Mouse (Mus musculus) adrenal gland, adult 2 months (tissue): Measurements from ENCODE around the gene Pdcd2. TPM values are rescaled to one million over a fixed set of nuclear protein-coding genes. Genes with fewer than 3 reads are reported as not detected.

ENCODE experiments used
- DNase-seq: peaks from one replicate; pipeline ENCODE4 v3.0.0; 2021
- polyA plus RNA-seq: library from polyadenylated mRNA; depleted of rRNA; stranded (reverse); fragments of >200 nt; gene quantifications from 2 replicates; pipeline ENCODE4 v1.2.3, GENCODE M21; 2012; rRNA removed
- total RNA-seq, 2 experiments: library from RNA; stranded (reverse); gene quantifications; 2 replicates each; pipeline ENCODE4 v1.2.3; 2021

The Pdcd2 gene
- total and polyA plus RNA-seq, 3 experiments, result 26.4 to 48.7 (median 28.3) TPM

DNA sequence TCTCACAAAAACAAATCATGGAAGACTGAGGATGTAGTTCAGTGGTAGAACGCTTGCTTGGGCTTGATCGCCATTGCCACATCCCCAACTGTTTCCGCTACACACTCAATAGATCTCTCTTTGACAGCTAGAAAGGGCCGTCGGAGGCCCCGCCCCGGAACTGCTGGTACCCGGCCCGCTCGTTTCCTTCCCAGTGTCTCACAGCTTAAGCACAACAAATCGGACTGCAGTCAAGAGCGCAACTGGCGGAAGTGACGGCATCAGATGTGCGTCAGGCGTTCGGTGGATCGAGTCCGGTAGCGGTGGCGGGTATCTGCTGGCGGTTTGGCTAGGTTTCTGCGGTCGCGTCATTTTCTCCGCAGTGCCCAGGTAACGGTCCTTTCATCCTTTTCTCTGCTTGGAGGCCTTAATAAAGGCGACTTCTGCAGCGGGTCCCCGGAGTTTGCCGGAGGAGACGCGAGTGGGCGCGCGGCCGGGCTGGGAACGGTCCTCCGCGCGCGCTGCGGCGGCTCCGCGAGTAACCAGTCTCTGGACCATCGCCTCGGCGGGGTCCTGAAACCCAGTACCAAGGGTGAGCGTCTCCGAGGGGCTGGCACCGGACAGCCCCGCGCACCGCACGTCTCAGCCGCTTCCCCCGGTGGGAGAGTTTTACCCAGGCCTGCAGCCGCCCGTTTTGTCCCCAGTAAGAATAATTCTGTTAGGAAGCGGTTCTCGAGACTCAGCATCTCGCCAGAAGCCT, 27.3 kb downstream of the Pdcd2 start, which contains the start of the genes Psmb1 and Tbp:
Gene Psmb1 (minus strand): TSS at position 96 of the 739 bp plus-strand sequence.
Gene Tbp (plus strand): TSS at position 233 of the 739 bp plus-strand sequence.
- peak; percentile 98 for DNase-seq

DNA sequence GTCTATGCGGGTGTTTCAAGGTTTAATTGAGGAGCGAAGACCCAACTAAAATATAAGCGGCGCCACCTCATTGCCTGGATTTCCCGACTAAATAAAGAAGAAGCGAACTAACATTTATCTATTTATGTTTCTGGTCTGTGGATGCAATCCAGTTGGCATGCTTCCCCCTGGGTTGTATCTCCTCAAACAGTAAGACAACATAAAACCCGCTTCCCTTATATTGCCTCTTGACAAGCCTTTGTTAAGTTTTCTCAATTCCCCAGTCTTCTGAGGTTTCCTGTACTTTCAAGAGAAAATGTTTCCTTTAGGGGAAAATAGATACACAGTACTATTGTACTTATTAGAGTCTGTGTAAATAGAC, 28.4 kb downstream of the Pdcd2 start:
- DNase-seq, result no peak

DNA sequence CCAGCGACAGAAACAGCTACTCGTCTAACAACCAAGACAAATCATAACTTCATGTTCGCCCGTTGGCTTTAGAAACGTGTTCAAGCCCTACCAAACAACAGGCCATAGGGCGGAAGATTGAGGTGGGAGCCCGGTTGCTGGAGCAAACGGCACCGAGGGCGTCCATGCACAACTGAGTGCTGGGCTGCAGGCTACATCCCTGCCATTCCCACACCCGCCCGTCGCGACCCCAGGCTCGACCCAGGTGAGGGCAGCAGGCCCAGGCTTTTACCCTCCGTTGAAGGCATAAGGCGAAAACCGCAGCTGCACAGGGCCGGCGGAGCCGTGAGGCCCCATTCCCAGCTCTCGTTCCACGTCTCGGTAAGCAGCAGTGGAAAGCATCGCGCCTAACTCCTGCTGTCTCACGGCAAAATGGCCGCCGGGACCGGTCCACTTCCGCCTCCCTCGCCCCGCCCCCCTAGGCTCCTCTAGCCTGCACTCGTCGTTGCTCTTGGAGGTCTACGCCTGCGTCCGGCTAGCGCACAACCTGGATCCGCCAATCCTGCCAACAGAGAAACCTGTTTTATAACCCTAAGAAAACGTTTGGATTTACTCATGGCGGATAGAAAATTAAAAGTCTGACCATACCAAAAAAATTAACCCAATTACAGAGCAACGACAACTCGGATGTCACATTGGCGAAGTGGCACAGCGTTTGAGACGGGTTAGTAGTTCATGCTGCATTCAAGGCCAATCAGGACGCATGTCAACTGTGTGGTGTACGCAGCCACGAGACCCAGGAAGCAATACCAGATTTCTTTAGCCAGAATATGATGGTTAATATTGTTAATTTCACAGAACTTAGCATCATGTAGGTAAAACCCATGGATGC, 29.0 kb downstream of the Pdcd2 start:
- peak; percentile 96 for DNase-seq

DNA sequence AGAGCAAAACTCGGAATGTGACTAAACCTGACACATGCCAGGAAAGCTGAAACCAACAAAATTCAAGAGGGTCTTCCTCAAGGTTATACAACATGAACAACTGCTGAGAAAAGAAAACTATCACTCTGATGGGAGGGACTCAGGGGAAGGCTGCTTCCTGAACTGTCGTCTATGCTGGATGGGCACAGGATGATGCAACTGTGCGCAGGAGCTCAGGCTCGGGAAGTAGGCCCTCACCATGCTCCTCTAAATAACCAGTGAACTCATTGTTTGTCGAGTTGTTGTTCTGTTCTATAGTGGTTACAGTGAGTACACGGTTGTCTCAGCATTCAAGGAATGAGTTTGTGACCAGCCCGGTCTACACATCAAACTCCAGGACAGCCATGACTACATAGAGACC, 36.6 kb downstream of the Pdcd2 start:
- no peak for DNase-seq

DNA sequence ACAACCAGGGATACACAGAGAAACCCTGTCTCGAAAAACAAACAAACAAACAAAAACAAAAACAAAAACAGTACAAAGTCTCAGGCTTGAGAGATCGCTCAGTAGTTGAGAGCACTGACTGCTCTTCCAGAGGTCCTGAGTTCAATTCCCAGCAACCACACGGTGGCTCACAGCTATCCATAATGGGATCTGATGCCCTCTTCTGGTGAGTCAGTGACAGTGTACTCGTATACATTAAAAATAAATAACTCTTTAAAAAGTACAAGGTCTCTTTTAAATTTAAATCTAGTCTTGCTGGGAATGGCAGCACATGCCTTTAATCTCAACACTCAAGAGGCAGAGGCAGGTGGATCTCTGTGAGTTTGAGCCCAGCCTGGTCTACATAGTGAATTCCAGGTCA, 54.4 kb downstream of the Pdcd2 start:
- DNase-seq, result no peak

Other genes starting within 250 kb of the Pdcd2 start
- 1 to 10 TPM; 4.2 to 4.6 TPM for gene Dll1, start 150.4 kb downstream of the Pdcd2 start, total RNA-seq
- gene Dll1, start 150.4 kb downstream of the Pdcd2 start, polyA plus RNA-seq, result 9.8 and 12.6 TPM in 2 replicates
- gene Fam120b, start 131.1 kb downstream of the Pdcd2 start, total RNA-seq, result 10 to 100 TPM; 19.8 to 21.8 TPM
- gene Fam120b, start 131.1 kb downstream of the Pdcd2 start, polyA plus RNA-seq, result 6.7 and 8.5 TPM in 2 replicates
- 100 to 1,000 TPM; 156 to 176 TPM for gene Psmb1, start 27.6 kb downstream of the Pdcd2 start, total RNA-seq
- gene Psmb1, start 27.6 kb downstream of the Pdcd2 start, polyA plus RNA-seq, result 26.0 and 29.3 TPM in 2 replicates
- gene Tbp, start 27.4 kb downstream of the Pdcd2 start, total RNA-seq, result 10 to 100 TPM; 23.0 to 33.0 TPM
- 28.5 and 32.9 TPM in 2 replicates for gene Tbp, start 27.4 kb downstream of the Pdcd2 start, polyA plus RNA-seq
- 1 to 10 TPM; 4.0 to 6.9 TPM for gene Prdm9, start 37.1 kb upstream of the Pdcd2 start, total RNA-seq
- gene Prdm9, start 37.1 kb upstream of the Pdcd2 start, polyA plus RNA-seq, result 0.98 and 1.2 TPM in 2 replicates
- gene Chd1, start 177.7 kb upstream of the Pdcd2 start, total RNA-seq, result 10 to 100 TPM; 28.5 to 35.1 TPM
- 12.5 and 16.2 TPM in 2 replicates for gene Chd1, start 177.7 kb upstream of the Pdcd2 start, polyA plus RNA-seq